Mouse (Mus musculus) liver, adult 2 months (tissue): ENCODE results near the gene Nlrp4e. TPM values are rescaled to one million over a fixed set of nuclear protein-coding genes. Genes with fewer than 3 reads are reported as not detected.
"Not testable (repeated sequence)": the region's sequence is repeated elsewhere in the genome, so short reads cannot be mapped to it uniquely, and the experiment has no call there.

Experiments
- DNase-seq: peaks from one replicate; pipeline ENCODE4 v3.0.0-alpha.2; 2011; ENCODE audit warnings: low read depth, low spot score; ENCODE audit errors: extremely low read depth
- H3K27ac ChIP-seq: fragments of 200-500 bp; replicated peaks from 2 replicates; pipeline ENCODE4 v1.5.1; 2012; ENCODE audit warnings: low read depth, mild to moderate bottlenecking, control low read depth, inconsistent platforms, low read length; ENCODE audit not compliant: insufficient read depth
- H3K27me3 ChIP-seq: fragments of 200-500 bp; 2 replicates; pipeline ENCODE4 v1.6.1; 2012; ENCODE audit warnings: mild to moderate bottlenecking, moderate library complexity, low read length, inconsistent platforms; ENCODE audit not compliant: control insufficient read depth, insufficient read depth
- H3K36me3 ChIP-seq: fragments of 200-500 bp; 2 replicates; pipeline ENCODE4 v1.6.1; 2012; ENCODE audit warnings: low read length, inconsistent platforms; ENCODE audit not compliant: control insufficient read depth, insufficient read depth
- H3K4me1 ChIP-seq: fragments of 200-500 bp; 2 replicates; pipeline ENCODE4 v1.6.1; 2011; ENCODE audit warnings: low read length; ENCODE audit not compliant: control insufficient read depth, insufficient read depth
- H3K4me3 ChIP-seq: fragments of 200-500 bp; 2 replicates; pipeline ENCODE4 v1.5.1; 2011; ENCODE audit warnings: low read depth, mild to moderate bottlenecking, control low read depth, low read length, moderate library complexity; ENCODE audit not compliant: insufficient read depth
- H3K79me2 ChIP-seq: fragments of 200-500 bp; 2 replicates; pipeline ENCODE4 v1.6.1; 2012; ENCODE audit warnings: inconsistent platforms, mild to moderate bottlenecking, low read length, moderate library complexity; ENCODE audit not compliant: control insufficient read depth, insufficient read depth
- H3K9ac ChIP-seq: fragments of 200-500 bp; 2 replicates; pipeline ENCODE4 v1.6.1; 2012; ENCODE audit warnings: low read depth, mild to moderate bottlenecking, control low read depth, inconsistent platforms, low read length
- CTCF ChIP-seq: fragments of 200-500 bp; IDR thresholded peaks from 2 replicates; pipeline ENCODE4 v1.5.1; 2011; ENCODE audit warnings: low read depth, low read length, control low read depth
- POLR2A ChIP-seq: fragments of 200-500 bp; IDR thresholded peaks from 2 replicates; pipeline ENCODE4 v1.6.1; 2011; ENCODE audit warnings: low read length, control low read depth; ENCODE audit not compliant: insufficient read depth; ENCODE audit errors: extremely low read depth
- WGBS: fragments of 180-500 bp; shearing (Covaris S2); methylation state at CpG from one replicate; pipeline ENCODE4 v1.1.7; 2018; 5-methylcytosine and 5-hydroxymethylcytosine counted together
- polyA plus RNA-seq: library from polyadenylated mRNA; depleted of rRNA; stranded (reverse); fragments of >200 nt; gene quantifications from 2 replicates; pipeline ENCODE4 v1.2.3, GENCODE M21; 2012; rRNA removed
- total RNA-seq: library from RNA; depleted of rRNA; stranded (reverse); fragments of >200 nt; gene quantifications from 2 replicates; pipeline ENCODE4 v1.2.3, GENCODE M21; 2014; rRNA removed

The Nlrp4e gene
- total RNA-seq: not detected in 2 replicates
- not detected in 2 replicates for polyA plus RNA-seq

DNA sequence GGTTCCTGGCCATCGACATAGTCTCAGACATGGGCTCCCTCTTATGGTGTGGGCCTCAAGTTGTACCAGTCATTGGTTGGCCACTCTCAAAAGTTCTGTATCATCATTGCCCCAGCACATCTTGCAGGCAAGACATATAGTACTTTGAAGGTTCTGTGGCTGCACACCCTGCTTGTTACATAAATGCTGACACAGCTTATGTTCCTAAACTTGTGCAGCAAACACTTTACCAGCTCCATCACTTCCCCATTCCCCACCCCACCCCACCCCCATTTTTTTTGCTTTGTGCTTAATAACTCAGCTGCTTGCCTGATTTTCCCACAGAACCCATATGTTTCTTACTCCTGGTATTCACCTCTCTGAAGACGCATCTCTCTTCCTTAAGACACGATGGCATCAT is at the start of gene Nlrp4e:
Gene Nlrp4e (plus strand): TSS at position 301 of the 400 bp plus-strand sequence.
- 77% methylated on average over 3 of the region's 3 CpGs for WGBS
- H3K79me2 ChIP-seq, H3K27ac ChIP-seq, H3K4me1 ChIP-seq, H3K36me3 ChIP-seq, DNase-seq, H3K4me3 ChIP-seq, H3K27me3 ChIP-seq, H3K9ac ChIP-seq: not testable (repeated sequence)

DNA sequence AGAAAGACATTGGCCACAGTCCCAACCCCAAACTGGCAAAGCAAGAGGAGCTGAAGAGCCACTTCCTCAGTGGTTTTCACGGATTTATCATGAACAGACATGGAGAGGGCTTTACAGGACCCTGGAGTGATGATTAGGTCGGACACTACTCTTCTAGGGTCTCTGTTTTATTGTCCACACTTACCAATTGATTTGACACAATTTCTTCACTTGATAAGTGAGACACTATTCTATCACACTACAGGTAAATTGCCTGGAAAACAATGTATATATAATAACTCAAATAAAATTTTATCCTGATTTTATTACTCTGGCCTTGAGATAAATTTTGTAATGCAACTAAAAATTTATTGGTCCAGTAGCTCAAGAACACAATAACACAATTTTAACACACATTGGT is 49.4 kb upstream of the Nlrp4e start, which contains the start of gene Vmn1r166:
Gene Vmn1r166 (minus strand): TSS at position 101 of the 400 bp plus-strand sequence.
- H3K27me3 ChIP-seq, H3K4me1 ChIP-seq, H3K27ac ChIP-seq, H3K79me2 ChIP-seq, DNase-seq, H3K36me3 ChIP-seq, H3K4me3 ChIP-seq, H3K9ac ChIP-seq: not testable (repeated sequence)
- no CpG with 5 or more reads among the region's 2 CpGs for WGBS

DNA sequence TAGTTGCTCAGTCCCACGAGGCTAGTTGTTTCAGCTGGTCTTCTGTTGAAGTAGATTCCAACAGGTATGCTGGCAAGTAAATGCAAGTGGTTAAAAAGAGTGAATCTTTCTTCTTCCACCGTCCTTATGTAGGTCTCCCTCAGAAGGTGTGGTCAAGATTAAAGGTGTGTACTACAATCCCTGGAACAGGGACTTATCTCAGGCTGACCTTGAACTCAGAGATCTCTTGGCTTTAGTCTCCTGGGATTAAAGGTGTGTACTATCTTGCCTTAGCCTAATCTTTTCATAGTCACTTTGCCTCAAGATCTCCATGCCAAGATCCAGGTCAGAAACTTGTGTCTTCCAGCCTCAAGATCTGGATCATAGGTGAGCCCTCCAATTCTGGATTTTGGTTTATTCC is 22.2 kb upstream of the Nlrp4e start, which contains the start of gene Gm6902:
Gene Gm6902 (minus strand): TSS at position 101 of the 400 bp plus-strand sequence.
- H3K27me3 ChIP-seq, H3K4me3 ChIP-seq, H3K27ac ChIP-seq, H3K36me3 ChIP-seq, H3K4me1 ChIP-seq, DNase-seq, H3K79me2 ChIP-seq, H3K9ac ChIP-seq: not testable (repeated sequence)
- WGBS: no CpG with 5 or more reads among the region's 2 CpGs

DNA sequence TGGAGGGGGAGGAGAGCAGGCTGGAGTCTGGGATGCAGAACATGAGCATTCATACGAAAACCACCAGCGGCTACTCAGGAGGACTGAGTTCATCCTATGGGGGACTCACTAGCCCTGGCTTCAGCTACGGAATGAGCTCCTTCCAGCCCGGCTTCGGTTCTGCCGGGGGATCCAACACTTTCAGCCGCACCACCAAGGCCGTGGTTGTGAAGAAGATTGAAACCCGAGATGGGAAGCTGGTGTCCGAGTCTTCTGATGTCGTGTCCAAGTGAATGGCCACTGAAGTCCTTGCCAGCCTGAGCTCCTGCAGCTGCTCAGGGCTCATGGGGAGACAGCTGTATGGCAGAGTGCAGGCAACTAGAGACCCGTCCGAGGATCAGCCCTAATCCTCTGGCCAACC is 57.3 kb downstream of the Nlrp4e start:
- H3K27me3 ChIP-seq, H3K27ac ChIP-seq, H3K36me3 ChIP-seq, H3K9ac ChIP-seq, H3K4me1 ChIP-seq, H3K4me3 ChIP-seq, H3K79me2 ChIP-seq, DNase-seq: not testable (repeated sequence)
- WGBS: 89% methylated on average over 13 of the region's 13 CpGs

DNA sequence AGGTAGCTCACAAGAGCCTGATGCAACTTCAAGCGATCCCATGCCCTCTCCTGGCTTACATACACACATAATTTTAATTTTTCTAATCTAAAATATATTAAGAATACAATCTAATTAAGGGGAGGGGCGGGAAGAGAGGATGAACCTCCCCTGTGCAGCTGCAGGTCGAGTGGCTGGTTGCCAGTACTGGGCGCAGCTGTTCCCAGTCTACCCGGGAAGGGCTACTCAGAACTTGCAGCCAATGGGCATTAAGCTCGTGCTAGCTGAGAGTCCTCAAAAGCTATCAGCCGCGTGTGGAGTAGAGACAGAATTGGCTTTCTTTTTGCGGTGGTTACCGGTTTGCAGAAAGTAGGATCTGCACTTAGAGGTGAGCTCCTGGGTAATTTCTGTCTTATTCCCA is 84.6 kb downstream of the Nlrp4e start, which contains the start of gene Nlrp5:
Gene Nlrp5 (plus strand): TSS at position 301 of the 400 bp plus-strand sequence.
- Histone ChIP-seq H3K4me3 (no peak within 1 kb of the TSS), H3K36me3 (no peaks in the 10 kb centered on the region), H3K9ac (no peak within 1 kb of the TSS), H3K4me1 (no peaks in the 10 kb centered on the region), H3K79me2 (no peaks in the 10 kb centered on the region), H3K27me3 (no peaks in the 10 kb centered on the region), H3K27ac (no peak within 1 kb of the TSS)
- TF ChIP-seq POLR2A (no peak), CTCF (no peak)
- DNase-seq: no peak
- 62% methylated on average over 10 of the region's 10 CpGs for WGBS

Other genes starting within 250 kb of the Nlrp4e start
- gene Vmn1r163, start 245.7 kb upstream of the Nlrp4e start, total RNA-seq: not detected in 2 replicates
- not detected in 2 replicates for gene Vmn1r163, start 245.7 kb upstream of the Nlrp4e start, polyA plus RNA-seq
- not detected in 2 replicates for gene Gm8720, start 233.7 kb upstream of the Nlrp4e start, total RNA-seq
- not detected in 2 replicates for gene Gm8720, start 233.7 kb upstream of the Nlrp4e start, polyA plus RNA-seq
- gene Gm10662, start 156.7 kb upstream of the Nlrp4e start, total RNA-seq: not detected in 2 replicates
- gene Gm10662, start 156.7 kb upstream of the Nlrp4e start, polyA plus RNA-seq: not detected in 2 replicates
- not detected in 2 replicates for gene Vmn1r165, start 83.9 kb upstream of the Nlrp4e start, total RNA-seq
- gene Vmn1r165, start 83.9 kb upstream of the Nlrp4e start, polyA plus RNA-seq: not detected in 2 replicates
- not detected in 2 replicates for gene Vmn1r166, start 49.5 kb upstream of the Nlrp4e start, total RNA-seq
- gene Vmn1r166, start 49.5 kb upstream of the Nlrp4e start, polyA plus RNA-seq: not detected in 2 replicates
- not detected in 2 replicates for gene Gm6902, start 22.3 kb upstream of the Nlrp4e start, total RNA-seq
- gene Gm6902, start 22.3 kb upstream of the Nlrp4e start, polyA plus RNA-seq: not detected in 2 replicates
- not detected in 2 replicates for gene Nlrp5, start 84.7 kb downstream of the Nlrp4e start, total RNA-seq
- not detected in 2 replicates for gene Nlrp5, start 84.7 kb downstream of the Nlrp4e start, polyA plus RNA-seq
- gene Vmn1r167, start 206.0 kb downstream of the Nlrp4e start, total RNA-seq: not detected in 2 replicates
- gene Vmn1r167, start 206.0 kb downstream of the Nlrp4e start, polyA plus RNA-seq: not detected in 2 replicates
- gene Vmn1r168, start 238.5 kb downstream of the Nlrp4e start, total RNA-seq: not detected in 2 replicates
- not detected in 2 replicates for gene Vmn1r168, start 238.5 kb downstream of the Nlrp4e start, polyA plus RNA-seq